Mouse (Mus musculus): ENCODE measurements around the gene Sf3a2.

The Sf3a2 gene

DNA sequence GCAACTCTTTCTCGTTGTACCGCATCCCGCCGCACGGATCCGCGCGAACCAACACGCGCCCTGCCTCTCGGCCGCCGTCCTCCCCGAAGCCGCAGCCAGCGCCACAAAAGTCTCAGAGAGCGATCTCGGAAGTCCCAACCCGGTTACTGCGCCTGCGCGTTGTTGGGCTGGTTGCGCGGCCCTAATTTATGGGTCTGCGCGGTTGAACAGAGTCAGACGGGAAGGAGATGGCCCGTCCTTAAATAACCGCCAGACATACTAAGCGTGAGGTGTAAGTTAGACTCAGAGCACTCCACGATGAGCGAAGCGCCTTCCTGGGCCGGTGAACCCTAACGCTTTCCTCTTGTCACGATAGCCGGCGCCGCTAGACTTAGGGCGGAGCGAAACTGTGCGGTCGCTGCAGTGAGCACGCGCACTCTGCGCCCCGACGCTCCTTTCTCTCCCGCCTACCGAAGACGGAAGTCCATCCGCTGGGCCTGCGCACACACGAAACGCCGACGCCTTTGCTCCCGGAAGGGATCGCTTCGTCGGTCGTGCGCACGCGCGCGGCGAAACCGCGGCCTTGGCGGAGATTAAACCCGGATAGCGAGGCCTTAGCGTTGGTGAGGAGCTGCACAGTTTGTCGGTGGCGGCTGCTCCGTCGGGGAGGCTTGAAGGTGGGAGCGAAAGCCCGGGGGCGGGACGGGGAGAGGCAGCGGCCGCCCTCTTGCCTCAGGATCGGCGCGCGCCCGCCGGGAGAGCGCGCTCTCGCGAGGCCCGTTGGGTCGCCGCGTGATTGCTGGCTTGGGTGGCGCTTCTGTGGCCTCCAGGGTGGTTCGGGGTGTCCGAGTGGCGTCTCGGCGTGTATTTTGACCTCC, at the start of gene Sf3a2, which contains the start of gene Plekhj1:
Gene Sf3a2 (plus strand): TSS at position 49 of the 857 bp plus-strand sequence.
Gene Plekhj1 (minus strand): TSS at position 477 of the 857 bp plus-strand sequence.
- DNase-seq (ENCODE audit: low spot score): peak; percentile 96

DNA sequence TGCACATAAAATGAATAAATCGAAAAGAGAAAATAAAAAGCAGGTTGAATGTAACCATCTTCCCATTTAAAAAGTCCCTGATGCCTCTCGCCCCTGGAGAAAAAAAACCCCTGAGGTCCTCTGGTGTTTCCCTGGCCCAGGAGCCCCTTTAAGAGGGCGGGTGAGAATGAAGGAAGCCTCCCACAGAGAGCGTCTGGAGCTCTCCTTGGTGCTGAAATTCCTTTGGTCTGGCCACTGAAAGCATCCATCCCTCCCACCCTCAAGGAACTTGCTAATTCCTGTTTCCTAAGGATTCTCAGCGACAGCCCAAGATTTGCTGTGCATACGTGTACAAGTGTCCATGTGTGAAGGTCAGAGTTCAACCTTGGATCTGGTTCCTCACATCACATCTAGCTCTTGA, 49.4 kb upstream of the Sf3a2 start:
- DNase-seq (ENCODE audit: low spot score): no peak

DNA sequence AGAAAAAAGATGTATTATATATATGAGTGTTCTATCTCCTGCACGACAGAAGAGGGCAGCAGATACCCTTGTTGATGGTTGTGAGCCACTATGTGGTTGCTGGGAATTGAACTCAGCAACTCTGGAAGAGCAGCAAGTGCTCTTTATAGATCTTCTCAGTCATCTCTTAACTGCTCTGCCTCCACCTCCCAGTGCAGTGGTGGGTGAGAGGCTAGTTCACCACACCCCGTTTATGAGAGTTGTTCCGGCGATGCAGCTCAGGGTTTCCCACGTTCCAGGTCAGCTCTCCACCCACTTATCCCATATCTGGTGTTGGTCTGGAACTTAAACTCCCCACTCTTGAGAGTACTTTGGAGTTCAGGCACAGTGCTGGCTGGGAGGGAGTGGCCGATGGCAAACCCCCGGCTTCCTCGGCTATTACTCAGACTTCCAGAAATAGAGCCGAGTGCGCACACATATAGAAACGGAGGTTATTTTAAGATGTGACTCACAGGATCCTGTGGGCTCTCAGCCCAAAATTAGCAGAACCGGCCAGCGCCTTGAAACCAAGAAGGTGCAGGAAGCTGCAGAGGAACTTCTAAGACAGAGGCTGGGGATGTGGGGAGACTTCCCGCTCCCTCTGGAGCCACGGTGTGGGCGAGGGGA, 46.7 kb upstream of the Sf3a2 start:
- peak; percentile 63 for DNase-seq (ENCODE audit: low spot score)

DNA sequence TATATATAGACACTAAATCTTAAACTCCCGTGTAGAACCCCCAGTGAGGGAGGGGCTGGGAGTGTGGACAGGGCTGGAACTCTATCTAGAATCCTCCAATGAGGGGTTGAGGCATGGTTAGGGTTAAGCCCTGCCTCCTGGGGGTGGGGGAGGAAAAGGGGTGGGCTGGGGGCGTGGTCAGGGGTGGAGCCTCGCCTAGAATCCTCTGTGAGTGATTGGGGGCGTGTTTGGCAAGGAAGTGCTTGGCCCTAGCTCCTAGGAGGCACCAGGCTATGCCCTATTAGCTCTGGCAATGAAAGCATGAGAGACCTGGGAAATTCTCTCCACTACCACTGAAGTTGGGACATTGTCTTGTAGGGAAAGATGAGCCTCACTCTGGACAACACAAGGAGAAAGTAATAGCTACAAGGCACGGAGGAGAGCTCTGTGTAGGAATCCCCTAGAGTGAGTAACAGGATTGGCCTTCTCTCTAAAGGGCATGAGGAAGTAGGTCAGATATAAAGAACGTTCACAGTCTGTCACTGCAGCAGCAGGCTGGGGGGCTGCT, 45.8 kb upstream of the Sf3a2 start:
- no peak for DNase-seq (ENCODE audit: low spot score)

DNA sequence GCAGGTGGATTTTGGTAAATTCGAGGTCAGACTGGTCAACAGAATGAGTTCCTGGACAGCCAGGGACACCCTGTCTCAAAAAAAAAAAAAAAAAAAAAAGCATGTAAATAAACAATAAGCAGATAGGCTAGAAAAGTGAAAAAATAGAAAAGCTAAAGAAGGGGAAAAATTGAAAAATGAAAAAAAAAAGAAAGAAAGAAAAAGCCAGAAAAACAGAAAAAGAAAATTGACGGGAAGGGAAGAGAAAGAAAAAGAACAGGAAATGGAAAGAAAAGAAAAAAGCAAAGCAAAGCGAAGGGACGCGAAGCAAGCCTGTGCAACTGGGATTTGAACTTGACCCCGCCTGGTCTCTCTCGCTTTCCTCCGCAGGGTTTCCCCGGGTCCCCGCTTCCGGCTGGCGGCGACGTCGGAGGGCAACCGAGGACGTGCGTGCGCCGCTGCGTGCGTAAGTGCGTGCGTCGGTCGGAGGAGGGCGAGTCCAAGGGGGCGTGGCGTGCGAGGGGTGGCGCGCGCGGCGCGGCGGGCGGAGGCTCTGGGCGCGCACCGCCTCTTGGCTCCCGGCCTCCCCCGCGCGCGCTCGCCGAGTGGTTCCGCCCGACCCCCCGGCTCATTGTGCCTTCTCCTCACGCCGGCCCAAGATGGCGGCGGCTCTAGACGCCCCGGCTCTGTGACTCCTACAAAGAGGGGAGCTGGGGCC, 43.3 kb upstream of the Sf3a2 start, which contains the start of gene Dot1l:
Gene Dot1l (plus strand): TSS at position 613 of the 697 bp plus-strand sequence.
- DNase-seq (ENCODE audit: low spot score): peak; percentile 97

DNA sequence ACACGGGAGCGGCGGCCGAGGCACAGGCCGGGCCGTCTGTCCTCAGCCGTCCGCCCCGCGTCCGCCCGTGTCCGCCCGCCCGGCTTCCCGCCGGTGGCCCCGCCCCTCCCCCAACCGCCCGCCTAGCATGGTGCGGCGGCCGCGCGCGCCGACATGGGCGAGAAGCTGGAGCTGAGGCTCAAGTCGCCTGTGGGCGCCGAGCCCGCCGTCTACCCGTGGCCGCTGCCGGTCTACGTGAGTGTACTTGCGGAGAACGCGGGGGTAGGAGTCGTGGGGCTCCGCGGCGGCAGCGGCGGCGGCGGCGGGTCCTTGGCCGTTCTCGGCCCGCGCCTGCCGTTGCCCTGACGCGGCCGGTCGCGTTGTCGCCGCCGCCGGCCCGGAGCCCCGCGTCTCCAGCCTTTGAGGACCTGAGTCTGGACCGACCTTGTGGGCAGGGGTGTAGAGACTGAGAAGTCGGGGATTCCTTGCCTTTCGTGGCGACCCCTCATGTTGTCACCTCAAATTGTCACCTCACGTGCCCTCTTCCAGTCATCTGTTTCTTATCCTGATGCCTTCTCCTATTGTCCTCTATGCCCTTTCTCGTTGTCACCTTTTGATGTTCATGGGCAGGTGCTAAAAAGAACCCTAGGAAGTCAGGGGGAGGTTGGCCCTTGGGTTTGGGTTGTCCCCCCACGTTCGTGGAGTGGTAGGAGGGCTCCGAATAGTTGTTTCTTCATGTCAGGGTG, 42.5 kb upstream of the Sf3a2 start:
- no peak for DNase-seq (ENCODE audit: low spot score)

DNA sequence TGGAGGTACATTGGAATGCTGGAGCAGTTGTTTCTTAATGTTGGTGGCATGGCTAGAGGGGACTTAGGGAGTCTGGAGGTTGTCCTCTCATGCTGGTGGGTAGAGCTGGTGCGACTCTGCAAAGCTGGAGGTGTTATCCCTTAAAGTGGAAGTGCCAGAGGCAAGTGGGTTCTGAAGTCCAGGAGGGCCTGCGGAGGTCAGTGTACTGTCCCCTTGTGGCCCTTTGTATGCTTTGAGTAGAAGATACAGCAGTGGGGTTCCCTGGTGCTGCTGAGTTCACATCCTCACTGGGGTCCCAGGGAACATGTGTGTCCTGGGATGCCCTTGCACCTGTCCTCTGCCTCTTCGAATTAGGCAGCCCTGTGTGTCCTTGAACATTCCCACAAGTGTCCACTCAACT, 41.9 kb upstream of the Sf3a2 start:
- DNase-seq (ENCODE audit: low spot score): no peak

DNA sequence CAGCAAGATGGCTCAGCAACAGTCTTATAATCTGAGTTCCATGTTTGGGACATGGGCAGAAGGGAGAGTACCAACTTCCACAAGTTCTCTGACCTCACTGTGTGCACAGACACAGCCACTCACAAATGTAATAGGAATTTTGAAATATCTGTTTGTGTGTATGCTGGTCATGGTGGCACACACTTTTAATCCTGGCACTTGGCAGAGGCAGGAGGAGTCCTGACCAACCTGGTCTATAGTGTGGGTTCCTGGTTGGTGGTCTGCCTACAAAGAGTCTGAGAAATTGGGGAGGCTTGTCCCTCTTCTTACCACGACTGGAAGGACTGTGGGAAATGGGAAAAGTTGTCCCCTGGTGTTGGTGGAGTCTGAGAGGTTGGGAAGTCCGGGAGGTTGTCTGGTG, 41.5 kb upstream of the Sf3a2 start:
- no peak for DNase-seq (ENCODE audit: low spot score)

DNA sequence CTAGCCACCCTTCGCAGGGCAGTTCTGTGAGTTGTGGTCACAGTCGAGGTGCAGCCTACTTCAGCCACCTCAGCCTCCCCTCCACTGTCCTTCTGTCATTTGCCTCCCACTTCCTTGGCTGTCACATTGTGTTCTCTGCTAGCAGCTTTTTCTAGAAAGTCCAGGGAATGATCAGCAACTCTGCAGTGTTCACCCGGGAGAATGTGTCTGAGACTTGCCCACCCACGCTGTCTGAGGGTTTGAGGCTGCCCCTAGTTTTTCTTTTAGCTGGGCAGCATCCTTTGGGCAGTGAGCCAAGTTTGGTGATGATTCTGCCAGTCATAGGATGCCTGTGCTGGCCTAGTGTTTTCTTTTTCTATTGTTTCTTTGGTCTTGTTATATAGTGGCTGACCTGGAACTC, 41.0 kb upstream of the Sf3a2 start:
- no peak for DNase-seq (ENCODE audit: low spot score)

DNA sequence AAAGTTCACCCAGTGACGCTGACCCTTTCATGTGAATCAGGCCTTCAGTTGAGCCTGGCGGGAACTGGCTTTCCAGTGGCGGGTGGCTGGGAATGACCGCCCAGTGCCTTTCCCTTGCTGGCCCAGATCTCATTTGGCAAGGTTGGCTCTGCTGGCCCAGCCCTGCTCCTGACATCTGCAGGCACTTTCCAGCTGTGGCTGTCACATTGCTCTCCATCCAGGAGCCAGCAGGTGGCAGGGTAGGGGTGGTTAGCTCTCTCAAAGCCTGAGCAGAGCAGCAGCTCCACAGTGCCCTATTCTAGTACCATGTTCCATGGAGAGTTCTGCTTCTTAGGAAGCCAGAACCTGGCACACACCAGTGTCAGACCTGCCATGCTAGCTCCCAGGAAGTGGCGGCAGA, 40.3 kb upstream of the Sf3a2 start:
- DNase-seq (ENCODE audit: low spot score): peak; percentile 79

DNA sequence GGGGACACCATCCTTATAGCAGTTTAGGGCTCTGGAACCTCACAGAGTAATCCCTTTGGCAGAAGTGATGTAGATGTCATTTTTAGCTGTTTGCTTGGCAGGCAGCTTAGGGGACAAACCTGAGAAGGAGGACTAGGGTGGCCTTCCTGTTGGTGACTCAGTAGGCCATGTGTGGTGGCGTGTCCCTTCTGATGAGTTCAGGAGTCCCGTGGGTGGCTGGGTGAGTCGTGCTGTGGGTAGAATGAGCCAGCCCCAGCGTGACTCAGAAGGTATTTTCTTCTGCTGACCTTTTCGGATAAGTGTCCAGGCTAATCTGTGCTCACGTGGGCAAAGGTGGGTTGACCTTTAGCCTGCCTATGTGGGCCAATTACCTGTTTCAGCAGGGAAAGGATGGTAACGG, 39.3 kb upstream of the Sf3a2 start:
- DNase-seq (ENCODE audit: low spot score): no peak

DNA sequence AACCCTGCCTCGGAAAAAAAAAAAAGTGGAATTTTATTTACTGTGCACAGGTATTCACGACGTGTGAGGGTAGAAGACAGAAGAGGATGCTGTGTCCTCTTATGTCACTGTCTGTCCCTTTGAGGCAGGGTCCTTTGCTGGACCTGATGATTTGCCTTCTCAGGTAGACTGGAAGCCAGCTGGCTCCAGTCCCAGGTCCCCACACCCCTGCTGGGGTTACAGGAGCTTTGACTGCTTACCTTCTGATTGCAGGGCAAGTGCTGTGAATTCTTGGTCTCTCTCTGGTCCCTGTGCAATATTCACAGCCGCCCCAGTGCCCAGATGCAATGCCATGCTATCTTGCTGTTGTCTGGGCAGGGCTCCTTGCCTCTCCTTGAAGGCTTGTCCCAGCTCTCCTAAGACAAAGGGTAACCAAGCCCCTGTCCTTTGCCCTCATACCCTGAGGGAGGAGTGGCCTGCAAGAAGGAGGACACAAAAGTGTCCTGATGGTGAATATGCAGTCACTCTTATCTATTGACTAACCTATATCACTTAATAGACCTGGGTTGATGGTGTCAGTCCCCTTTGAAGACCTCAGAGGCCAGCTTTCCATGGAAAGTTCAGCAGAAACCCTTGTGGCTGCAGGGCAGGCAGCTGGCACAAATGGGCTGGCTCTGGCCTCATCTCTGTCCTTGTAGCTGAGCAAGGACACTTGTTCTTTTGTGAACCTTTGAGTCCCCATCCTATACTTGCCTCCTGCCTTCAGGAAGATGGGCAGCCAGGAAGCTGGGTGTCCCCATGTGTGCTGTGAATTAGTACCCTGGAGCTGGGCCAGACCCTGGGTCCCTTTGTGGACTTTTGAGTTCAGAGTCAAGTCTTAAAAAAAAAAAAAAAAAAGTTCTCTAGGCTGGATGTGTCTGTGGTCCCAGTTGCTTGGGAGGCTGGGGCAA, 37.1 kb upstream of the Sf3a2 start:
- no peak for DNase-seq (ENCODE audit: low spot score)

DNA sequence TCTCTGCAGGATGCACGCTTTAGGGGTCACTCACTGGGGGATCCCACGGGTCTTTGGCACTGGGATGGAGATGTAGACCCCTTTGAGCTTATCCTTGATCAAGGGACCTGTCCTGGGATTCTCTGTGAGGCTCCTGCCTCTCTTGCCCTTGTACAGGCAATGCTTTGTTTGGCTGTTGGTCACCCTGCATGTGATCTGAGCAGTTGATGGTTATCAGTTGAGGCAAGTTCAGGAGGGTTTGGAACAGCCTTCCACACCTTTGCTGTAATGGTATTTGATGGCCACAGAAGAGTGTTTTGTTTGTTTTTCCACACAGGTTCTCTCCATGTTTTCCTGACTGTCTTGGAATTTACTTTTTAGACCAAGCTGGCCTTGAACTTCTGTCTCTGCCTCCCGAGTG, 36.2 kb upstream of the Sf3a2 start:
- DNase-seq (ENCODE audit: low spot score): no peak

DNA sequence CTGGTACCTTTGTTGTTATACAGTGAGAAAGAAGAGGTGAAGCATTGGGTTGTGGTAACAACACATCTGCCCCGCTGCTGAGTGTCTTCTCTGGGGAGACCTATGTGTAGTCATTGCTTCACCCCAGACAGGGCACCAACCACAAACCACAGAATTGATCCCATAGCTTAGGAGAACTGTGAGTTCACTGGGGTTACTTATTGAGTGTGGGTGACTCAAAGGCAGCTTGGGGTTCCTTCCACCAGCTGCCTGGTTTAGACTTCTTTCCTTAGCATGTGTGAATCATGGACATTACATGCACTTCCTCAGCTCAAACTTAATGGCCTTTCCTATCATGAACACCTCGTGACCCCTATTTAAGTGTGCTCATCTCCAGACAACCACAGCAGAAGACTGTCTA, 34.5 kb upstream of the Sf3a2 start:
- DNase-seq (ENCODE audit: low spot score): no peak

DNA sequence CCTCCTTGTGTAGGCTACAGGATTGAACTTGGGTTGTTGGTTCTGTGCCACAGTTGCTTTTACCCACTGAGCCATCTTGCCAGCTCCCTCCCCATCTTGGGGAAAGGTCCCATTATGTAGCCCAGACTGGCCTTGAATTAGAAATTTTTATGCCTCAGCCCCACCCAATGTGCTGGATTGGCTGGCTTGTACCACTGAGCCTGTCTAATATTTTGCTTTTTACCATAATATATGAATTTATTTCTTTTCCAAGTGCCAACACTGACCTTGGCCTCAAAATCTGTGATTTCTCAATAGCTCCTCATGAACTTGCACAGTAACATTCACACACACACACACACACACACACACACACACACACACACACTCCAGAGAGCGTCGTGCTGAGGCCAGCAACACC, 32.3 kb upstream of the Sf3a2 start:
- no peak for DNase-seq (ENCODE audit: low spot score)

DNA sequence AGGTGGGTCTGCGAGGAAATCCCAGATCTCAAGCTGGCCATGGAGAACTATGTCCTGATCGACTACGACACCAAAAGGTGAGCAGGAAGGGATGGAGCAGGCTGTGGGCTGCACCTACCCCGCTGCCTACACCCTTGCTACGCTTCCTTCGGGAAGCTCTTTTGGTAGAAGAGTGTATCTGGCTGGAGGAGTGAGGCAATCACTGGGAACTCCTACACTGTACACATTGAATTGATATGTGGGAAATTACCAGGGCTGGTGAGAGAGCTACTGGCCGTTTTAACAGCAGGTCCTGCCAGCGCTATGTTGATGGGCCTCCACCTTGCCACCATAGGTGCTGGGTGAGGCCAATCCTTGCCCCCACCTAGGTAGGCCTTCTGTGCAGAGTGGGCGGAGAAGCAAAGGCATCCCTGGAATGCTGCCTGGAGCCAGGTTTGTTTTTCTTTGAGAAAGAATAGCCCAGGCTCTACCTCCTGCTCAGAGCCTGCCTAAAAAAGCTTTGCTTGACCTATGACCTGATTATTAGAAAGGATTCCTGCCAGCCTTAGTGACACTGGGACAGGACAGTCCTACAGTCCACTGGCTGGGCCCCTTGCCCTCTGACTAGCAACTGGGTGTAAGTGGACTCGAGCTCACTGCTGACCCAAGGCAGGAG, 31.7 kb upstream of the Sf3a2 start:
- DNase-seq (ENCODE audit: low spot score): no peak

DNA sequence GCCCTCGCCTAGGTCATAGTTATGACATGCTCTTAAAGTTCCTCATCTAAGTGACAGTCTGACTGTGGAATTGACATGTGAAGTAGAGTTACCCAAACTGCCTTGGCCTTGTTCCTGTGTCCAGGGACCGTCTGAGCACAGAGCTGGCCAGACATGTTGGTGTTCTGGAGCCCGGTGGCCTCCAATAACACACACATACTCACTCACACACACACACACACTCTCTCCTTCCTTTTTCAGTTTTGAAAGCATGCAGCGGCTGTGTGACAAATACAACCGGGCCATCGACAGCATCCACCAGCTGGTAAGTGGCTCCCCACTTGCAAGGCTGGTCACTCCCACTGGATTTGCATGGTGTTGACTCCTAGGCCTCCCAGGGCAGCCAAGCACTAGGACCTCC, 29.6 kb upstream of the Sf3a2 start:
- DNase-seq (ENCODE audit: low spot score): no peak

DNA sequence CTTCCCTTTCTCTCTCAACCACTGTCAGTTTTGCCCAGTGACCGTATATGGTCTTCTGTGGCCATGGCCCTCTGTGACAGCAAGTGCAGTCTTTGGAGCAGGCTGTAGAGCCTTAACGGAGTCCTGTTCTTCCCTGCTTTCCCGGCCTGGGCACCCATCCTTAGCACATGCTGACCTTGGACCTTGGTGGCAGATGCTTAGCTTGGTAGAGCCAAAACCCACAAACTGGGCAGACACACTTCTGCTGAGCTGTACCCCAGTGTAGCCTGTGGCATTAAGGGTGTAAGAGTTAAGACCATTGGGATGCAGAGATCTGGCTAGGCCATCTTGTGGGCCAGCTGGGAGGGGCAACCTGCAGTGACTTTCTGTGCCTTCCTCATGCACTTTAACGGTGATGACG, 24.2 kb upstream of the Sf3a2 start:
- no peak for DNase-seq (ENCODE audit: low spot score)

DNA sequence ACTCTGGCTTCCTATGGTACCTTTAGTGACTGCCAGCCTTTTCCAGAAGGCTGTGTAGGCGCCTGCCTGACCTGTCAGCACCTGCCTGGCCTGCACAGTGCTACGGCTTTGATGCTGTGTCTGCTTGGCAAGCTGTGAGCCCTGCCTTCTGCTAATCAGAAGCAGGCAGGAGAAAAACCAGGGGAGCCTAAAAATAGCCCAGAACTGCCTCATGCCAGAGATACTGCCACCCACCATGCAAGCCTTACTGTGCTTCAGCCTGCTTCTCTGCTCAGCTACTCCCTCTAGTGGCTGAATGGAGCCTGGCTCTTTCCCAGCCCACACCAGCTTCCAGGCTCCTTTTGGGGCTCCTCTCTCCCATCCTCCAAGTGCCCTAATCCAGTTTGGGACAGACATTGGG, 23.4 kb upstream of the Sf3a2 start:
- peak; percentile 92 for DNase-seq (ENCODE audit: low spot score)

DNA sequence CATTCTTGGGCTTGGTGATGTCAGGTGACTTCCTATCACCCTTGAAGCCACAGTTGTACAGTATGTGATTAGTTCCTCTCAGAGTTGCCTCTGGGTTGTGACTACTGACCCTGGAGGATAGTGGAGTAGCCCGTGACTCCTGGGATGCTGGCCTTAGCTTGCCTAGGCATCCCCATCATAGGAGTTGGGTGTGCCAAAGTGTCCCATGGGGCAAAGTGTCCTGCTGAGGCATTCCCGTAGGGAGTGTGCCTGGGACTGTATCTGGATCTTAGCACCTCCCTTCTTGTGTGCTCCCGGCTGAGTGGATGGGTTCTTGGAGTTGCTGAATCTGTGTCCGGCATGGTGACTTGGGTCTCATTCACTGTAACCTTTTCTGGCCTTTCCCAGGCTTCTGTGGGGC, 23.0 kb upstream of the Sf3a2 start:
- no peak for DNase-seq (ENCODE audit: low spot score)

Data from layer of hippocampus, adult 11-12 months (tissue).